Mouse (Mus musculus): Measurements from ENCODE around the gene Ceacam16. TPM values are rescaled to one million over a fixed set of nuclear protein-coding genes. Genes with fewer than 3 reads are reported as not detected.

The Ceacam16 gene
- total and polyA plus RNA-seq, 2 experiments from 2014 or later = 0.90 TPM; not detected in 1

DNA sequence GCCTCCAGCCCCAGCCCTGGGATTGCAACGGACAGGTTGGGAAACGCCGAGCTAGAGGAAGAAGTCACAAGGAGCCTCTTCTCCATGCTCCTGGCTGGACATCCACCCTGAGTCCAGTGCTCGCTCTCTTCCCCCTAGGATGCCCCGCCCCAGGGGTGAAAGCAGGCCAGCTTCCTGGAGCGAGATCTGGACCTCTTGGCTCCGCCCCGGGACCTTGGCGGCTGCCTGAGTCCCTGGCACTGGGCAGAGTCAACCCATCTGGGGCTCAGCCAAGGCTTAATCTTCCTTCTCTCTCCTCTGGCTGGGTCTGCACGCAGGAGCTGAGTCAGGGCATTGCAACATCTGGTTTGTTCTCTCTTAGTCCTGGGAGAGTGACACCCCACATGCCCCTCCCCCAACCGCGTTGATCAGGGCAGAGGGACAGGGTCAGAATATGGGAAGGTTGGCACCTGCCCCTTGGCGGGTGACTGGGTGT, 30.4 kb downstream of the Ceacam16 start:
- 37% methylated on average over 13 of the region's 13 CpGs for WGBS
- Histone ChIP-seq H3K27ac (ENCODE audit: low read depth, low read length) (no peak overlapping the region), H3K36me3 (ENCODE audit: insufficient read depth, low read length) (no peaks in the 10 kb centered on the region), H3K9ac (replicated peaks; ENCODE audit: low read length, poor library complexity, severe bottlenecking) (no peak overlapping the region), H3K4me3 (ENCODE audit: low read depth, low read length) (no peak overlapping the region), H3K27me3 (ENCODE audit: insufficient read depth, low read length) (no peaks in the 10 kb centered on the region), H3K4me2 (ENCODE audit: low read depth, low read length, poor library complexity, severe bottlenecking) (no peak overlapping the region), H3K9me3 (ENCODE audit: low read length) (no peaks in the 10 kb centered on the region), H3K4me1 (ENCODE audit: insufficient read depth, low read length) (no peaks in the 10 kb centered on the region)
- TF ChIP-seq CTCF (IDR thresholded peaks at IDR 0.05) = no peak
- ATAC-seq (ENCODE audit: low FRiP score) (no peak), DNase-seq (ENCODE audit: low spot score) (no peak)

DNA sequence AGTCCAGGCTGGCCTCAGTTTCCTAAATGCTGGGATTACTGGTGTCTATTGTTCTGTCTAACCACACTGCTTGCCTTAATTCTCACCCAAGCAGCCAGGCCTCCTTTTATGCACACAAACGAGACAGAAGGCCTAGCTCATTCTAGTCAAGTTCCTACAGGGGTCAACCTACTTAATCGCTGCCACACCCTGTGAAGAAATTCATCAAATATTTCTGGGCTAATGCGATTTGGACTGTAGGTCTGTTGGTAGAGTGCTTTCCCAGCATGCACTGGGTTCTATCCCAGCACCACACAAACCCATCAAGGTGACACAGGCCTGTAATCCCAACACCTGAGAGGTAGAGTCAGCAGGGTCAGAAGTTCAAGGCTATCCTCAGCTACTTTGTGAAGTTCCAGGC, 31.4 kb downstream of the Ceacam16 start:
- Histone ChIP-seq H3K36me3 (ENCODE audit: insufficient read depth, low read length) (no peaks in the 10 kb centered on the region), H3K9me3 (ENCODE audit: low read length) (no peaks in the 10 kb centered on the region), H3K9ac (replicated peaks; ENCODE audit: low read length, poor library complexity, severe bottlenecking) (no peak overlapping the region), H3K4me1 (ENCODE audit: insufficient read depth, low read length) (no peaks in the 10 kb centered on the region), H3K4me2 (ENCODE audit: low read depth, low read length, poor library complexity, severe bottlenecking) (no peak overlapping the region), H3K27me3 (ENCODE audit: insufficient read depth, low read length) (no peaks in the 10 kb centered on the region), H3K27ac (ENCODE audit: low read depth, low read length) (no peak overlapping the region), H3K4me3 (ENCODE audit: low read depth, low read length) (no peak overlapping the region)
- no peak for TF ChIP-seq CTCF (IDR thresholded peaks at IDR 0.05)
- 81% methylated on average over 3 of the region's 3 CpGs for WGBS
- no peak for ATAC-seq (ENCODE audit: low FRiP score)
- DNase-seq (ENCODE audit: low spot score) = no peak

DNA sequence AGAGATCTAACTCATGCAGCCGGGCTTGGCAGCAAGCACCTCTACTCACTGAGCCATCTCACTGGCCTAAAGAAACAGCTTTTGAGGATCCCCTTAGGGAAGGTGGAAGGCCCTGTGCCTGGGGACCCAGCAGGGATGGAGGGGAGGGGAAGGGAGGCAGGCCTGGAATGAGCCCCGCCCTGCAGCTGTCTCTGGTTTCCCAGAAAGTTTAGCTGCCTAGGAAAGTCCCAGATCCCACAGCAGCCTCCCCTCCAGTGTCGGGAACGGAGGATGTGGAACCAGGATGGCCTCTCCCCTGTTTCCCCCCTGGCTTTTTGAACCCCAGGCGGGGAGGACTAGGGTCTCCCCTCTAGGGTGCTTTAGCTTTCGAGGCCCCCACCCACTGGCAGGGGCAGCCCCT, 34.3 kb downstream of the Ceacam16 start:
- Histone ChIP-seq H3K27ac (ENCODE audit: low read depth, low read length) (no peak overlapping the region), H3K4me3 (ENCODE audit: low read depth, low read length) (no peak overlapping the region), H3K27me3 (ENCODE audit: insufficient read depth, low read length) (peaks cover 20% of the 10 kb centered on the region), H3K9ac (replicated peaks; ENCODE audit: low read length, poor library complexity, severe bottlenecking) (no peak overlapping the region), H3K4me1 (ENCODE audit: insufficient read depth, low read length) (no peaks in the 10 kb centered on the region), H3K36me3 (ENCODE audit: insufficient read depth, low read length) (no peaks in the 10 kb centered on the region), H3K9me3 (ENCODE audit: low read length) (no peaks in the 10 kb centered on the region), H3K4me2 (ENCODE audit: low read depth, low read length, poor library complexity, severe bottlenecking) (no peak overlapping the region)
- 39% methylated on average over 6 of the region's 6 CpGs for WGBS
- ATAC-seq (ENCODE audit: low FRiP score) (no peak), DNase-seq (ENCODE audit: low spot score) (no peak)
- no peak for TF ChIP-seq CTCF (IDR thresholded peaks at IDR 0.05)

DNA sequence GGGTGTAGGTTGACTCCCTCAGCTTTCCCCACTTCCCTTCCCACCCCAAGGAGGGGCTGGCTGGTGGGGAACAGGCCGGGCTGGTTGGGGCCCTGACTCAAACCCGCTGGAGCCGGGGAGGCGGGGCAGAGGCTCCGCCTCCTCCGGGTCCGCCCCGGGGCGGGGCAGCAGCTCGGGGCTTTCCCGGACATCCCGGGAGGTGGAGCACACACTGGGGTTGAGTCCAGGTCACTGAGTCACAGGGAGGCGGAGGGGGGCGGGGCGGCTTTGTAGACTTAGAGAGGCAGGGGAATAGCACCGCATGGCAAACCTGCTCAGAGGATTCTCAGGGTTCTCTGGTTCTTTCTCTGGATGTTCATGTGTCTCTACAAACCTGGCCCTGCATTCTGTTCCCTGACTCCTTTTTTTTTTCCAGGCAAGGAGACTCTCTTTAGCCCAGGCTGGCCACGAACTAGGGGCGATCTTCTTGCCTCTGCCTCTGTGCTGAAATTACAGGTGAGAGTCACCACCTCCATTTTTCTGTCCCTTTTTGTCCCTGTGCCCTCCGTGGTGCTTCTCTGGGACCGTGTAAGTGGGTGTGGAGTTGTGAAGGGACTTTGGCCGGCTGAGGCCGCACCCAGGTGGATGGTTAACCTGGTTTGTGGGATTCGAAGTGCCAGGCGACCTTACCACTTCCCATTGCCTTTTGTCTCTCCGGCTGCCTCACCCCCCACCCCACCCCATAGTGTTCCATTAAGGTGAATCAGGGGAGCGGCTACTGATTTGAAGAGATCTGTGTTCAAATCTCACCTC, 36.7 kb downstream of the Ceacam16 start:
- Histone ChIP-seq H3K36me3 (ENCODE audit: insufficient read depth, low read length) (no peaks in the 10 kb centered on the region), H3K4me3 (ENCODE audit: low read depth, low read length) (no peak overlapping the region), H3K9ac (replicated peaks; ENCODE audit: low read length, poor library complexity, severe bottlenecking) (no peak overlapping the region), H3K9me3 (ENCODE audit: low read length) (no peaks in the 10 kb centered on the region), H3K4me2 (ENCODE audit: low read depth, low read length, poor library complexity, severe bottlenecking) (0 out of 2 replicates have a peak overlapping the region, but pooled peaks have one; percentile 12), H3K4me1 (ENCODE audit: insufficient read depth, low read length) (no peaks in the 10 kb centered on the region), H3K27ac (ENCODE audit: low read depth, low read length) (no peak overlapping the region), H3K27me3 (ENCODE audit: insufficient read depth, low read length) (peaks cover 26% of the 10 kb centered on the region)
- ATAC-seq (ENCODE audit: low FRiP score) (no peak), DNase-seq (ENCODE audit: low spot score) (no peak)
- TF ChIP-seq CTCF (IDR thresholded peaks at IDR 0.05) = no peak
- whole genome bisulfite sequencing = 29% methylated on average over 24 of the region's 26 CpGs

DNA sequence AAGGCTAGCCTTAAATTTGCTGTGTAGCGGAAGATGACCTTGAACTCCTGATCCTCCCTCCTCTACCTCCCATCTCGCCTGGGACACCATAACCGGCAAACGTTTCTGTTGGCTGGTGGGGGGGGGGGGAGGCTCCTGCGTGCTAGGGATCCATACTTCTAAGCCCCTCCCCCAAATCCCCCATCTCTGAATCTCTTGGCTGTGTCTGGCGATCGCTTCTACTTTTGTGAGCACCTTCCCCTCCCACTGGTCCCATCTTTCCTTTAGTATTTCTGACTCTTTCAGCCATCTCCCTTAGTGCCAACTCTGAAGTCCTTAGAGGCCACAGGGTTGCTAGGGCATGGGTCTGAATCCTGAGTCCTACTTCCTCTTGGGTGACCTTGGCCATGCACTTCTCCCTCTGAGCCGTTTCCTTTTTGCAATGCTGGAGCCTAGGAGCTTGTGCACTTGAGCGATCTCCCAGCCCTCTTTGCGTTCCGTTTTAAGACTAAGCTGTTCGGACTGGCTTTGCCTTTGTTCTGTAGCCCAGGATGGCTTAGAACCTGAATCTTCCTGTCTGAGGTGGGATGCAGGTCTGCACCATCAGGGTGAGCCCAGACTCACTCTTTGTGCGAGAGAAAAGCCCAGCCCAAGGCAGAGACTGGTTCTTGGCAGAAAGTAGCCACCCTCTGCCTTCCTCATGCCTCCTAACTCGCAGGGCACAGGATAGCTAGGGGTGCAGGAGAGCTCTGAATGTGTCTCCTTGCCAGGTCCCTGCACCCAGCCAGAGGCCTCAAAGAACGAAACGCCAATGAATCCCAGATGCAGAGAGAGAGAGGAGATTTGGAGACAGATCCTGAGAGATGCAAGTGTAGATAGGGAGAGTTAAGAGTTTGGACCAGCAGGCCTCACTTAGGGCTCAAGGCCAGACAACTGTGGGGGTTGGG, 37.6 kb downstream of the Ceacam16 start:
- 23% methylated on average over 16 of the region's 16 CpGs for WGBS
- 0 out of 2 replicates have a peak overlapping the region, but pooled peaks have one; percentile 12 for H3K4me2 ChIP-seq (ENCODE audit: low read depth, low read length, poor library complexity, severe bottlenecking)
- no peak overlapping the region for H3K27ac ChIP-seq (ENCODE audit: low read depth, low read length)
- no peaks in the 10 kb centered on the region for H3K36me3 ChIP-seq (ENCODE audit: insufficient read depth, low read length)
- H3K27me3 ChIP-seq (ENCODE audit: insufficient read depth, low read length) = peaks cover 26% of the 10 kb centered on the region
- no peak for ATAC-seq (ENCODE audit: low FRiP score)
- H3K4me1 ChIP-seq (ENCODE audit: insufficient read depth, low read length) = no peaks in the 10 kb centered on the region
- H3K9ac ChIP-seq (replicated peaks; ENCODE audit: low read length, poor library complexity, severe bottlenecking) = no peak overlapping the region
- TF ChIP-seq CTCF (IDR thresholded peaks at IDR 0.05) = no peak
- no peak for DNase-seq (ENCODE audit: low spot score)
- no peaks in the 10 kb centered on the region for H3K9me3 ChIP-seq (ENCODE audit: low read length)
- no peak overlapping the region for H3K4me3 ChIP-seq (ENCODE audit: low read depth, low read length)
